Mouse (Mus musculus): ENCODE data around the gene Serpinf2. TPM values are rescaled to one million over a fixed set of nuclear protein-coding genes. Genes with fewer than 3 reads are reported as not detected.

The Serpinf2 gene
- polyA plus RNA-seq, 1 experiment from 2014 or later, result not detected

GRCm38 (mm10) chr11:75462865-75463336 lies 23.5 kb upstream of the Serpinf2 start:
- ATAC-seq (ENCODE audit: insufficient number of reproducible peaks, insufficient read depth, low FRiP score, low read depth), result peak; percentile 58
- Histone ChIP-seq H3K4me2 (ENCODE audit: low read length) (peak overlapping the region; percentile 91), H3K4me1 (ENCODE audit: control insufficient read depth in 2 of 2, insufficient read depth in 2 of 2, low read length in 2 of 2) (peaks cover 22 to 37% of the 10 kb centered on the region in 2 experiments), H3K36me3 (ENCODE audit: control insufficient read depth, insufficient read depth, low read length) (peaks cover 31% of the 10 kb centered on the region), H3K27ac (replicated peaks in 1 of 2; ENCODE audit: control insufficient read depth in 1 of 2, insufficient read depth in 1 of 2, low read depth in 2 of 2, low read length in 2 of 2) (peak overlapping the region; percentile 87 to 97), H3K9me3 (ENCODE audit: control insufficient read depth, low read length) (no peaks in the 10 kb centered on the region), H3K4me3 (ENCODE audit: control insufficient read depth in 1 of 2, insufficient read depth in 1 of 2, low read depth in 1 of 2, low read length in 2 of 2) (peak overlapping the region; percentile 96), H3K9ac (ENCODE audit: low read length) (peak overlapping the region; percentile 96), H3K27me3 (ENCODE audit: control insufficient read depth, insufficient read depth, low read length) (no peaks in the 10 kb centered on the region)
- WGBS, result 1% methylated on average over 9 of the region's 9 CpGs

GRCm38 (mm10) chr11:75462253-75462783 lies 22.9 kb upstream of the Serpinf2 start:
- Histone ChIP-seq H3K4me1 (ENCODE audit: control insufficient read depth in 2 of 2, insufficient read depth in 2 of 2, low read length in 2 of 2) (peaks cover 17 to 32% of the 10 kb centered on the region in 2 experiments), H3K4me3 (ENCODE audit: control insufficient read depth in 1 of 2, insufficient read depth in 1 of 2, low read depth in 1 of 2, low read length in 2 of 2) (peak overlapping the region; percentile 96), H3K4me2 (ENCODE audit: low read length) (peak overlapping the region; percentile 91), H3K9me3 (ENCODE audit: control insufficient read depth, low read length) (no peaks in the 10 kb centered on the region), H3K27ac (replicated peaks in 1 of 2; ENCODE audit: control insufficient read depth in 1 of 2, insufficient read depth in 1 of 2, low read depth in 2 of 2, low read length in 2 of 2) (peak overlapping the region; percentile 87 to 97), H3K9ac (ENCODE audit: low read length) (peak overlapping the region; percentile 96), H3K36me3 (ENCODE audit: control insufficient read depth, insufficient read depth, low read length) (peaks cover 31% of the 10 kb centered on the region), H3K27me3 (ENCODE audit: control insufficient read depth, insufficient read depth, low read length) (no peaks in the 10 kb centered on the region)
- peak; percentile 28 for ATAC-seq (ENCODE audit: insufficient number of reproducible peaks, insufficient read depth, low FRiP score, low read depth)
- 2% methylated on average over 15 of the region's 16 CpGs for WGBS

- Histone ChIP-seq H3K9me3 (ENCODE audit: control insufficient read depth, low read length) (no peaks in the 10 kb centered on the region), H3K4me1 (ENCODE audit: control insufficient read depth in 2 of 2, insufficient read depth in 2 of 2, low read length in 2 of 2) (peaks cover 17 to 31% of the 10 kb centered on the region in 2 experiments), H3K27me3 (ENCODE audit: control insufficient read depth, insufficient read depth, low read length) (no peaks in the 10 kb centered on the region), H3K4me3 (ENCODE audit: control insufficient read depth in 1 of 2, insufficient read depth in 1 of 2, low read depth in 1 of 2, low read length in 2 of 2) (peak overlapping the region; percentile 96), H3K9ac (ENCODE audit: low read length) (peak overlapping the region; percentile 96), H3K27ac (replicated peaks in 1 of 2; ENCODE audit: control insufficient read depth in 1 of 2, insufficient read depth in 1 of 2, low read depth in 2 of 2, low read length in 2 of 2) (peak overlapping the region; percentile 87 to 97), H3K36me3 (ENCODE audit: control insufficient read depth, insufficient read depth, low read length) (peaks cover 30% of the 10 kb centered on the region), H3K4me2 (ENCODE audit: low read length) (peak overlapping the region; percentile 91)
- 1% methylated on average over 29 of the region's 30 CpGs for WGBS
- ATAC-seq (ENCODE audit: insufficient number of reproducible peaks, insufficient read depth, low FRiP score, low read depth), result peak; percentile 4
These were observed 22.4 kb upstream of the Serpinf2 start for GRCm38 (mm10) chr11:75461743-75462252.

GRCm38 (mm10) chr11:75460844-75461742 lies 21.7 kb upstream of the Serpinf2 start, which contains the start of gene Tlcd2:
Tlcd2 (plus strand) TSS chr11:75461715.
- Histone ChIP-seq H3K4me1 (ENCODE audit: control insufficient read depth in 2 of 2, insufficient read depth in 2 of 2, low read length in 2 of 2) (peaks cover 17 to 31% of the 10 kb centered on the region in 2 experiments), H3K36me3 (ENCODE audit: control insufficient read depth, insufficient read depth, low read length) (peaks cover 27% of the 10 kb centered on the region), H3K27ac (replicated peaks in 1 of 2; ENCODE audit: control insufficient read depth in 1 of 2, insufficient read depth in 1 of 2, low read depth in 2 of 2, low read length in 2 of 2) (peak within 1 kb of the TSS; percentile 97 to 98), H3K4me2 (ENCODE audit: low read length) (peak within 1 kb of the TSS; percentile 91), H3K27me3 (ENCODE audit: control insufficient read depth, insufficient read depth, low read length) (no peaks in the 10 kb centered on the region), H3K9ac (ENCODE audit: low read length) (peak within 1 kb of the TSS; percentile 96), H3K4me3 (ENCODE audit: control insufficient read depth in 1 of 2, insufficient read depth in 1 of 2, low read depth in 1 of 2, low read length in 2 of 2) (peak within 1 kb of the TSS; percentile 96), H3K9me3 (ENCODE audit: control insufficient read depth, low read length) (no peaks in the 10 kb centered on the region)
- ATAC-seq (ENCODE audit: insufficient number of reproducible peaks, insufficient read depth, low FRiP score, low read depth), result peak; percentile 88
- WGBS, result under 1% methylated on average over 46 of the region's 46 CpGs

- Histone ChIP-seq H3K27me3 (ENCODE audit: control insufficient read depth, insufficient read depth, low read length) (no peaks in the 10 kb centered on the region), H3K36me3 (ENCODE audit: control insufficient read depth, insufficient read depth, low read length) (peaks cover 19% of the 10 kb centered on the region), H3K9ac (ENCODE audit: low read length) (peak overlapping the region; percentile 75), H3K4me3 (ENCODE audit: control insufficient read depth in 1 of 2, insufficient read depth in 1 of 2, low read depth in 1 of 2, low read length in 2 of 2) (peak overlapping the region; percentile 47 to 52), H3K9me3 (ENCODE audit: control insufficient read depth, low read length) (no peaks in the 10 kb centered on the region), H3K4me1 (ENCODE audit: control insufficient read depth in 2 of 2, insufficient read depth in 2 of 2, low read length in 2 of 2) (peaks cover 17 to 32% of the 10 kb centered on the region in 2 experiments), H3K27ac (replicated peaks in 1 of 2; ENCODE audit: control insufficient read depth in 1 of 2, insufficient read depth in 1 of 2, low read depth in 2 of 2, low read length in 2 of 2) (peak overlapping the region; percentile 96 to 98), H3K4me2 (ENCODE audit: low read length) (peak overlapping the region; percentile 84)
- no peak for ATAC-seq (ENCODE audit: insufficient number of reproducible peaks, insufficient read depth, low FRiP score, low read depth)
- WGBS, result 4% methylated on average over 19 of the region's 19 CpGs
These were observed 20.9 kb upstream of the Serpinf2 start for GRCm38 (mm10) chr11:75460103-75460843.

- Histone ChIP-seq H3K27me3 (ENCODE audit: control insufficient read depth, insufficient read depth, low read length) (no peaks in the 10 kb centered on the region), H3K36me3 (ENCODE audit: control insufficient read depth, insufficient read depth, low read length) (peaks cover 13% of the 10 kb centered on the region), H3K4me2 (ENCODE audit: low read length) (peak overlapping the region; percentile 84), H3K4me1 (ENCODE audit: control insufficient read depth in 2 of 2, insufficient read depth in 2 of 2, low read length in 2 of 2) (peaks cover 22 to 37% of the 10 kb centered on the region in 2 experiments), H3K27ac (replicated peaks in 1 of 2; ENCODE audit: control insufficient read depth in 1 of 2, insufficient read depth in 1 of 2, low read depth in 2 of 2, low read length in 2 of 2) (peak overlapping the region; percentile 73 to 96), H3K4me3 (ENCODE audit: control insufficient read depth in 1 of 2, insufficient read depth in 1 of 2, low read depth in 1 of 2, low read length in 2 of 2) (no peak overlapping the region; a peak in 1 of 4 replicates), H3K9me3 (ENCODE audit: control insufficient read depth, low read length) (no peaks in the 10 kb centered on the region), H3K9ac (ENCODE audit: low read length) (peak overlapping the region; percentile 75; the same call in 1 of the 2 replicates)
- WGBS, result 19% methylated on average over 5 of the region's 5 CpGs
- no peak for ATAC-seq (ENCODE audit: insufficient number of reproducible peaks, insufficient read depth, low FRiP score, low read depth)
These were observed 20.3 kb upstream of the Serpinf2 start for GRCm38 (mm10) chr11:75459751-75460102.

Data from heart, embryonic 14.5 days (tissue).